Mouse (Mus musculus) neutrophil, adult 5-6 weeks (primary cell): Measurements from ENCODE around the gene Alkbh2. TPM values are rescaled to one million over a fixed set of nuclear protein-coding genes. Genes with fewer than 3 reads are reported as not detected.
A peak's percentile ranks its signal among the peaks of the same experiment; 100 is the strongest.

ENCODE experiments used
- ATAC-seq: fragments of 151-379, 151-347 bp; 2 replicates; pipeline ENCODE4 v1.8.0; 2017; ENCODE audit warnings: mild to moderate bottlenecking, moderate TSS enrichment; ENCODE audit not compliant: insufficient number of reproducible peaks, poor library complexity, low FRiP score, severe bottlenecking; ENCODE audit errors: extremely low read depth
- total RNA-seq: library from RNA; stranded (forward); fragments of 200-1000 nt; gene quantifications from 2 replicates; pipeline ENCODE4 v1.2.3, GENCODE M21; 2017

Gene Alkbh2
- total RNA-seq, 1 experiment from 2014 or later, result 7.7 TPM

DNA sequence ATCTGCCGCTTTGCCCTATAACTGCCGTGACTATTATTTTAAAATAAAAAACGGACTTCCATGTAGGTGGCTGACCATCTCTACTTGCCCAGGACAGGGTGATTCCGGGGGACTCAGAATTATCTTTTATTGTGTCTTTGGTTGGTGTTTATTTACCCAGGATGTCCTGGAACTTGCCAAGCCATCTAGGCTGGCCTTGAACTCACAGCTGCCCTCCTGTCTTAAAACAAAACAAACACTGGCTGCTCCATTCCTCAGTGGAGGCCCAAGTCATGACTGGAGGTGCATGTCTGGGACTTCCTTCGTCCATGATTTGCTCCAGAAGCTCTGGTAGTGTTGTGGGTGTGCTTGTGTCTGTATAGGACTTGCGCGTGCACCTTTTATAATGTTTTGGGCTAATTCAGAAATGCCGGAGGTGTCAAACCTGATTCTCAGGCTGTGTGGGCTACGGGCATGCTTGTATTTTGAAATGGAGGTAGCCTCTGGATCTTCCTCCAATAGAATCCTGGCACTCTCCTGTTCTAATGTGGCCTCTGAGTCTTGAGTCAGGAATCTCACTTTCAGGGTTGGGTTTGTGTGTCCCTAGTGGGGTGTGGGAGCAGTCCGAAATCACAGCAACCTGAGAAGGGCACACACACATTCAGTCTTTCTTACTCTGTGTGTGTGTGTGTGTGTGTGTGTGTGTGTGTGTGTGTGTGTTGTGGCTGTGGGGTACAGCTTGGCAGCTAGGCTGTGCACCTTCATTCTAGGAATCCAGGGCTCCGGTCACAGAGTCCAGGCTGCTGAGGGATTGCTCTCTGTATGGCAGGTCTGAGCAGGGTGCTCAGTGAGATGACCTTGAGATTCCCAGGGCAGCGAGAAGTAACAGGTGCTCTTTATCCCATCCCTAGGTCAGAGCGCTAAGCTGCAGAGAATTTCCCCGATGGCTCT, 19.3 kb upstream of the Alkbh2 start:
- no peak for ATAC-seq

DNA sequence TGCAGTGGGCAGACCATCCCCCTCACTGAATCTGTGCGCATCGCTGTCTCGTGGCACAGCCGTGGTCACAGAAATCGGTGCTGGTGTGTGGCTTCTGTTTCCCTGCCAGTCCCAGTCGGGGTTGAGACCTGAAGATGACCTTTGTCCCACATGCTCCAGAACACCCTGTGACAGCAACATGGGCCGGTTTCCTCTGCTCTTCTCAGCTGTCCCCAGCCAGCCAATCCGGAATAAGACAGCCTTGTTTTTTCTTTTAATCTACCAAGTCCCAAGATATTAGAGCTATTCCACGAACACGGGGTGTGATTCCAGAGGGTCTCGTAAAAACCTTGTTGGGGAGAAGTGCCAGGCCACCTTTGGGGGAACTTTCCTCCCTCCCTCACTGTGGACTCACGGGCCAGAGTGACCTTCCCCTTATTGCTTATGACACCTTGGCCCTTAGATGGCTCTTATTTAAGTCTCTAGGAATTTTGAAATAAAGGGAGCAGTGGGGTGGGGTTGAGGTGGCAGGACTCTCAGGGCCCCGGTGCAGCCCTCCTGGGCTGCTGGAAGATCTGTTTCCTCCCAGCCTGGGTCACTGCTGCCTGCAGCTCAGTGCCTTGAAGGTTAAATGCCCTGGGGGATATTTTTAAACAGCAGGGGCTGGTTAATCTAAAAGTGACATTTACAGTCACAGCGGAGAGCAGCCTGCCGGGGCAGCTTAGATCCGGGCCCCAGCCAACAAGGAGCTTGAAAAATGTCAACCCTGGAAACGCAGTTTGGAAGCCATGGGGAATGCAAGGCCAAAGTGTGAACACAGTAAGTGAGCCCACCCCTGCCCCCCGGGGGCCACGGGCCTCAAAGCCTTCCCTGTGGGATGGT, 18.2 kb upstream of the Alkbh2 start, which contains the start of gene Acacb:
Acacb (plus strand) TSS at position 508 of the 861 bp plus-strand sequence.
- ATAC-seq, result no peak

DNA sequence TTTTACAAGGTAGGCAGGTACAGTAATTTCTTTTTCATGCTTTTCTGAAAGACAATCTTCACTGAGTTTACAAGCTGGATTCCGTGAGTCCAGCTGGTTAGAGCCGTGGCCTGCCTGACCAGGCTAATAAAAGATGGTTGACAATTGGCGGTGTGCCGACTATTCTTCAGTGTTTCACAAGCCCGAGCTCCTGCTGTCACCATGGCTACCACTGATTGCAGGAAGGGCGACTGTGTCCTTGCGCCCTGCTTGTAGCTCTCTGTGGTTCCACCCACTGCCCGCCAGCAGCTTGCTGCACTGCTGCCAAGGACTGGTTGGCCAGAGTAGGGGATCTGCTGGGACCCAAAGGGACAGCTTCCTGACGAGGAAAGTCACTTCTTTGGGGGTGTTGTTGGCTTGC, 11.2 kb upstream of the Alkbh2 start:
- ATAC-seq, result no peak

DNA sequence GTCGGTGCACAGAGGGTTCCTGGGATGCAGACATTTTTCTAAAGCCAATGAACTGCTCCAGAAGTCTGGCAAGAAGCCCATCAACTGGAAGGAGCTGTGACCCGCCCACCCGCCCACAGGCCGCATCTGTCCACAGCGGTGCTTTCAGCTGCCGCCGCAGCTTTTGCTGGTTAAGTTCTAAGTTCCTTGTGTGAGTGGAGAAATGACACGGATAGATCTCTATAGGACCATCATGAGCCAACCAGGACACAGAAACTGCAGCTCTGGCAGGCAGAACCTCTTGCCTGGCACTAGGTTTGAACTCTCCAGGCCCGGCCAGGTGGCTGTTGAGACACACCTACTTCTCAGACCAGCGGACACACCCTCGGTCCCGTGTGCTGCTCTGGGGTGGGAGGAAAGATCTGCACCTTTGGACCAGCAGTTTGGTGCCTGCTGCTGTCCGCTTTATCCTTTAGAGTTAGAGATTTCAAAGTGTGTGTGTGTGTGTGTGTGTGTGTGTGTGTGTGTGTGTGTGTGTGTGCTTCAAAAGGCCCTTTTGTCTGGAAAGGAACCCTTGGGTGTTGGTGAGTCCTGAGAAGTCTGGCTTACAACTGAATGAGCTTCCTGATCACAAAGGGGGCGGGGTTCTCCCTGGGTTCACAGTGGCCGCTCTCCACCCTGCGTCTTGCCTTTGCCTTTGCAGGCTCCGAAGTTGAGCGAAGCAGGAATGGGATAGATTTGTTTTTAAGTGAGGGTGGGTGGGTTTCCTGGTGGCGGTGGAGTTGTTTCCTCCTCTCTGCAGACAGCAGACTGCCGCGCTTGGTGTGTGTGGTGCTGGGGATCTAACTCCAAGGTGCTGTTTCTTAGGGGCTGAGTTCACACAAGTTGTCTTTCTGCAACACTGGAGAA, 10.5 kb upstream of the Alkbh2 start:
- ATAC-seq, result no peak

GRCm38 (mm10) chr5:114137481-114138276, 9.7 kb upstream of the Alkbh2 start:
- no peak for ATAC-seq

GRCm38 (mm10) chr5:114135516-114135915, 7.5 kb upstream of the Alkbh2 start:
- ATAC-seq, result no peak

GRCm38 (mm10) chr5:114134091-114134534, 6.1 kb upstream of the Alkbh2 start:
- ATAC-seq, result no peak

DNA sequence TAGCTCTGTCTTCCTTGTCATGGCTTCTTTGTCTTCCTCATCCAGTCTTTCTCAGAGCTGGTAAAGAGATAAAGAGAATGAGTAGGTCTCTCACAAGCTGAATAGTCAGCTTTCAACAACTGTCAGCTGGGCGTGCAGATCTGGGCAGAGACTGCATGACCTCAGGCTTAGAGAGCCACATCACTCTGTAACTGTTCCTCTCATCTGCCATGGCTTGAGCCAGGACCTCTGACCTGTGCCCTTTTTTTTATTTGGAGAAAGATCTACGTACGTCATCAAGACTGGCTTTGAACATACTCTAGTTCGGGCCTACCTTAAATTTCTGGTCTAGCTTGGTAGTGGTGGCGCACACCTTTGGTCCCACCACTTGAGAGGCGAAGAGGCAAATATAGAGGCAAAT, 4.8 kb upstream of the Alkbh2 start:
- ATAC-seq, result no peak

GRCm38 (mm10) chr5:114131521-114131840, 3.5 kb upstream of the Alkbh2 start:
- ATAC-seq, result peak; percentile 14; the same call in 1 of the 2 replicates

- ATAC-seq, result peak; percentile 79
These were observed 2.9 kb upstream of the Alkbh2 start for GRCm38 (mm10) chr5:114130698-114131520.

GRCm38 (mm10) chr5:114130211-114130605, 2.2 kb upstream of the Alkbh2 start, which contains the start of gene Ung:
Gene Ung, plus strand, starts transcription at chr5:114130386.
- ATAC-seq, result no peak

GRCm38 (mm10) chr5:114129550-114130210, 1.7 kb upstream of the Alkbh2 start:
- no peak for ATAC-seq

DNA sequence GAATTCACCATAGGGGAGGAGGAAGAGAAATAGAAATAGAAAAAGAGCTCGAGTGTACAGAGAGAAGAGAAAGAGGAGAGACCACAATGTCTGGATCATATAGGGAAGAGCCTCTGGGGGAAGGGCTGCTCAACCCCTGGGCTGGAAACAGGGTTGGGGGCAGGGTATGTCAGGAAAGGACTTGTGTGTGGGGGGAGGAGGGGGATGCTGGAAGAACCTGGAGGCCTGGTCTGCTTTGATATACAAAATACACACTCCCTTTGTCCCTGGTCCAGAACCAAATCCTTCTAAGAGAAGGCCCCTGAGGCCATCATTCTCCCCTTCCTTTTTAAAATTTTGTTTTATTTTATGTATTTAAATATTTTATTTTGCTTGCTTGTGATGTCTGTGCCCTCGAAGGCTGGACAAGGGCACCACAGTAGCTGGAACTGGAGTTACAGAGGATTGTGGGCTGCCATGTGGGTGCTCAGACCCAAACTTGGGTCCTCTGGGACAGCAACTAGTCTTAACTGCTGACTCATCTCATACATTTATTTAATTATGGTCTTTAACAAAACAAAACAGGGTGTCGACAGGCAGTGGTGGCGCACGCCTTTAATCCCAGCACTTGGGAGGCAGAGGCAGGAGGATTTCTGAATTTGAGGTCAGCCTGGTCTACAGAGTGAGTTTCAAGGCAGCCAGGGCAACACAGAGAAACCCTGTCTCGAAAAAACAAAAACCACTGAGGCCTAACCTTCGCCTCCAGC, 1.3 kb downstream of the Alkbh2 start:
- no peak for ATAC-seq

GRCm38 (mm10) chr5:114126008-114126407, 2.0 kb downstream of the Alkbh2 start:
- no peak for ATAC-seq

GRCm38 (mm10) chr5:114119806-114120205, 8.2 kb downstream of the Alkbh2 start:
- ATAC-seq, result no peak

DNA sequence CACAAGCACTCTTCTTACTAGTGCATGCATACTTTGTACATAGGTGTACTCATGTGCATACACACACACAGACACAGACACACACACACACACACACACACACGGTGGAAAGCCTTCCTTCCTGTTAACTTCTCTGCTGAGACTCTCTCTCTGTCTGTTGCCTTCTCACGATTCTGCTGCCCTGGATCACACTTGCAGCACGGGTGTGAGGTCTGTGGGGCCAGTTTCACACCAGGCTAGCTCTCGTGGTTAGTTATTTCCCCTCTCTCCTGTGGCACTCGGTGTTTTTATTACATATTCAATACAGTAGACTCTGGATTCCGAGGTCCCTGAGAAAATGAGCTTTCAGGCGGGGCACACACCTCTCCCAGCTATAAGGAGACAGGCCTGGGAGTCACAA, 11.4 kb downstream of the Alkbh2 start:
- ATAC-seq, result no peak
